Mouse (Mus musculus) kidney, postnatal 14 days (tissue): Measurements from ENCODE around the gene Gm37240.

ENCODE experiments used
- DNase-seq: peaks from one replicate; pipeline ENCODE4 v3.0.0; 2022; ENCODE audit warnings: mixed read lengths

Gene Gm37240

DNA sequence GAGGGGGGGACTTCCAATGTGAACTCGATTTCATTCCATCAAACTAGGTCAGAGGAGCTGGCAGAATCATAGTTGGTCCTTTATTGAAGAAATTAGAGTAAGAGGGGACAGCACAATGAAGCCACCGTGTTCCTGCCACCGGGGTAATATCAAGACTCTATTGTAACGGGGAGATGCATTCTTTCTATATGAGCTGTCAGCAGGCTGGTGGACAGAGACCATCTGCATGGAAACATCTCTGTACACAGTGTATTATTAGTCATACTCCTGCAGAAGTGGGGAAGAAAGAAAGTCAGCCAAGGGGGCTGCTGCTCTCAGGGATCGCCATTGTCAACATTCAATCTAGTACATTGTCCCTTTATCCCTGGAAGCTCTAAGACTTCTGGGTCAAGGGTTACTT, 665.3 kb downstream of the Gm37240 start:
- DNase-seq: no peak

DNA sequence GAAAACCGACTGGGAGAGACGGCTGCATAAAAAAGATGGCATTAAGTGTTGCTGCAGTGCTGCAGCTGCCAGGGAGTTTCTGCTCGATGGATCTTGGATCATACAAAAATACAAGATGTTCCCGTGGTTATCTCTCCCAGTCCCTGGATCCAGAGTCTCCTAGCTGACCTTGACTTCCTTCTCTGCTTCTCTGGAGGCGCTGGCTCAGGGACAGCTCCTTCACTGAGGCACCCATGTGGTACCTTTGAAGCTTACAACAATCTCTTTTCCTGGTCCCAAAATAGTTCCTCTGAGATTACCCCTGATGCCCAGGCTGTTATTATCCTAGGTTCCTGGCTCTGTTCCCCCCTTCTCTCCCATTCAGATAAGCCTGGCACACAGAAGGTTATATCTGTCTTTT, 672.4 kb downstream of the Gm37240 start:
- DNase-seq: no peak

- no peak for DNase-seq
Observed at GRCm38 (mm10) chr3:85212751-85213350, 674.5 kb downstream of the Gm37240 start.

DNA sequence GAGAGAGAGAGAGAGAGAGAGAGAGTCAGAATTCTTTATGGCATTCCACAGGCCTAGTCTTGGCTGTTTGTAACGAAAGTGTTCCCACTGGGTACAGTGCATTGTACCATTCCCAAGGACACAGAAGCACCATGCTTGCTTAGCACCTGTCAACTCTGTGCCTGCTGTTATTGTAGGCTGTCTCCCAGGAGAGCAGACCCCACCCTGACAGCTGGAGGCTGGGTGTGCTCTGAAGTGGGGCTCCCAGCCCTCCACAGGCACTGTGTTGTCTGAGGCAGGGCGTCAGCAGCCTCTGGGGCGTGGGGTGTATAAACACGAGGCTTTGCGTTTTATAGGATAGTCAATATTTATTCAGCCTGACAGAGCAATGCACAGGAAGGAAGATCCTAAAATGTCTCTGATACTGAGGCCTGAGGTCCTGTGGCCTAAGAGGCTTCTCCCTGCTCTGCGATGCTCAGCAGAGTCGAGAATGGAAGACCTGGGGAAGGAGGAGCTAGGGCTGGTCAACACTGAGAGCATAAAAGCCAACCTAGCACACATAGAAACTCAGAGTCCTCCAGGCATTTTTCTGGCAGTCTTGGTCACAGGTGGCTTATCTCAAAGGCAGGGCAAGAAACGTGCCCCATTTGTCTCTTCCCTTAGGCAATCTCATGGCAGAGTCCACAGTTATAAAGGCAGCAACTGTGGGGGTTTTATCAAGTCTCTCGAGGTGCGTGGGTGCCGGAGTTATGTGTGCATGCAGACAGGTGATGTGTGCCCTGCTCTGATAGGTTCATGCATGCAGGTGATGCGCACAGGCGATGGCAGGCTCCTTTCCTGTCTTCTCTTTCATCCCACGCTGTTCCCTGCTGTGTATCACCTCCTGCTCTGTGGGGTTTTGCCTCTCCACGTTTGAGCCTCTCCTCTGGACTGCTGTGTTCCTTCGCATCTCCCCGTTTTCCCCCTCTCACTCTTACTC, 677.2 kb downstream of the Gm37240 start:
- DNase-seq: no peak

GRCm38 (mm10) chr3:85206475-85206874, 680.8 kb downstream of the Gm37240 start:
- DNase-seq: no peak

GRCm38 (mm10) chr3:85205911-85206310, 681.4 kb downstream of the Gm37240 start:
- no peak for DNase-seq

- DNase-seq: no peak
Observed at GRCm38 (mm10) chr3:85203659-85204058, 683.7 kb downstream of the Gm37240 start.

- DNase-seq: no peak
Observed at GRCm38 (mm10) chr3:85202726-85203125, 684.6 kb downstream of the Gm37240 start.

GRCm38 (mm10) chr3:85201785-85202184, 685.5 kb downstream of the Gm37240 start:
- no peak for DNase-seq

DNA sequence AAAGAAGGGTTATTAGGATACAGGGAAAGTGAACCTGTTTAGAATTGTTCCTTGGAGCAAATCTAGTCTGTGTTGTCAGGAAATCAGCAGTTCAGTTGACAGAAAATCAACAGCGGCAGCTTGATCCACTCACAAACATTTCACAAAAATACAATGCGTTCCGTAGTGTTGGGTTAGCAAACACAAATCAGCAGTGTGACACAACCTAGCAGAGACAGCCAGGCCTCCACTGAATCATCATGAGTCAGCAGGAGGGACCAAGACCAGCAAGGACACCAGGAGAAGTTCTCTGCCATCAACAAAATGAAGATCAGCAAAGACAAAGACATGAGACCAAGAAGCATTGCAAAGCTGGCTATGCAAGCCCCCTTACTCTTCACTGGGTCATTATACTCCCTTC, 688.8 kb downstream of the Gm37240 start:
- DNase-seq: no peak

DNA sequence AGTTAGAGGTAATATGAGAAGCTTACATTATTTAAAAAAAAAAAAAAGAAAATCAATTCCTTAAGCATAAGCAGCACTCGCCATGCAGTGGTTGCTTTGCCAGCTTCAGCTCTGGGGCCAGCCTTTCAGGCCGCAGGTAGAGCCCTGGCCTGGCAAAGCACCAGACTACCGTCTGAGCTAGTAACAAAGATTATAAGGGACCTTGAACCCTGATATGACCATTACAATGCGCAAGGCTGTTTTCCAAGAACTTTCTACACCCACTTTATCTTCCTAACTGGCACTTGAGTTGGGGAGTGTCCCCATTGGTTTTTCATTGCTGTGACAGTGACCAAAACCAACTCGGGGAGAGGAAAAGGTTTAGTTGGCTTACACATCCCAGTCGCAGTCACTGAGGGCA, 690.2 kb downstream of the Gm37240 start:
- DNase-seq: no peak

DNA sequence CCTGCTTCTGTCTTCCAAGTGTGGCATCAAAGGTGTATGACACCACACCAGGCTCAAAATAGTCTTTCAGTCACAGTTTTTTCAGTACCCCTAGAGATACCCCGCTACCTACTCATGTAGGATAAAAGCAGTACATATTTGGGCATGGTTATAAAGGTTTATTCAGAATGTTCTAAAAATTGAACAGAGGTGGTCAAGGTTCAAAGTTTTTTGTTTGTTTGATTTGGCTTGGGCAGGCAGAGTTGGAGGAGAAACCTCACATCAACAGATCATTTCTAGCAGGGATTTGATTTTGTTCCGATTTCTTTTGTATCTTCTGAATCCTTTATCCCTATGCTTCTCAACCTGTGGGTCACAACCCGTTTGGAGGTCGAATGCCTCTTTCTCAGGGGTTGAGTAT, 690.7 kb downstream of the Gm37240 start:
- DNase-seq: no peak

DNA sequence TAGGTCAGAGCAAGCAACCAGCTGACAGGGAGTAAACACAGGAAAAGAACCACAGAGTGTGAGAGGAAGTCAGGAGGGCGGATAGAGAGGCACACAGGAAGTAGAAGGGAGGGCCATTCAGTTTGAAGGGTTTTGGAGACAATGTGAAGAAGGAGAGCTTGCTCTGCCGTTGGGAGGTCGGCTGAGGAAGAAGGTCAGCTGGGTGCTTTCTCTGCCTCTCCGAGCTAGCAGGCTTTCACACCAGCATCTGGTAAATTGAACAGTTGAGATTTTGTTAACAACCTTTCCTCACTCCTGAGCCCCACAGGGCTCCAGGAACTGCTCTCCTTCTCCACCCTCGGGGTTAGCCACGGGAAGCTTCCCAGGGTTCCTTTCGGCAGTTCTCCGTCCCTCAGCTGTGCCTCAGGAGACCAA, 692.2 kb downstream of the Gm37240 start:
- peak; percentile 14 for DNase-seq

GRCm38 (mm10) chr3:85189791-85190190, 697.5 kb downstream of the Gm37240 start:
- no peak for DNase-seq

GRCm38 (mm10) chr3:85188364-85188763, 699.0 kb downstream of the Gm37240 start:
- no peak for DNase-seq

DNA sequence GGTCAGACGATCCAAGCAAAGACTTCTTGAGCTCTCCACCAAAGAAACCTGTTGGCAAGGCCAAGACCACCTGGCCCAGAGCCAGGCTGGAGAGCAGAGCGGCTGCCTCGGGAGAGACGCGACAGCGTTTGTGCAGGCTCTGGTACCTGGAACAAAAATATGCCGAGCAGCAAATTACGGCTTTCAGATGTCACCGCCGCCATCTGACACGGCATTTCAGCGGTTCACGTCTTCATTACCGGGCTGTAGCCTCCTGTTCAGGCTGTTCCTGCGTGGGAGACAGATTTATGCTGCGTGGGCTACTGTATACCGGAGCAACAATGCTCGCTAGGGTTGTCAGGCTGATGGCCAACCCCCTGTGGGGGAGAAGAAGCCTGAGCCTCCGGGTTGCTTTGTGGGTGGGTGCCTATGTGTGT, 700.6 kb downstream of the Gm37240 start:
- DNase-seq: peak; percentile 25

DNA sequence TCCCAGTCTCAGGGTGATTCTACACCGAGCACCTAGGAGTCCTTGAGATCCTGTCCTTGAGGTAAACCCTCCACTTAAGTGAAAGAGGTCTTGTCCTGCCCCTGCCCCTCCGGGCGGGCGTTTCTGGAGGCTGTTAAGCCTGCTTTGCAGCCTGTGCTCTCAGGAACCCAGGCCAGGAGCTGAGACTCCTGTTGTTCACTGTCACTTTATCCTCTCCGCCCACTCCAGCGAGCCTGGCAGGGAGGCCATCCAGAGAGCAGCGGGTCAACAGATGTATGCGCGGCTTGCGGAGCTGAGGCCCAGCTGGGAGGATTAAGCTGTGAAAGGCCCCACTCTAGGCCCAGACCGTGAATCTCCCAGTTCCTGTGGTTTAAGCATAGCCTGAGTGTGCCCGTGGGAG, 701.5 kb downstream of the Gm37240 start:
- DNase-seq: peak; percentile 10

DNA sequence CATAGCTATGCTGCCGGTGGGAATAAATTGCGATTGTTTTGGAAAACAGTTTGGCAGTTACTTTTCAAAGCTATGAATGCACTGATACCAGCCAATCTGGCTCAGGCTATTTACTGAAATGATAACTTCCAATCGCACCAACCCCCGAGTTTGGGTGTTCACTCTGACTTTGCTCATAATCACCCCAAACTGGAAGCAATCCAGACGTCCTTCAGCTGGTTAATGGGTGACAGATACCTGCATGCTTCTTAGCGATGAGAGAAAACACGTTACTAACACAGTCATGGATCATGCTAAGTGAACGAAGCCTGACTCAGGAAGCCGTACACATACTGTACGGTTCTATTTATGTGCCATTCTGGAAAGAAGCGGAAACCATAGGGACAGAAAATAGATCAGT, 702.4 kb downstream of the Gm37240 start:
- DNase-seq: peak; percentile 10

- DNase-seq: no peak
Observed at GRCm38 (mm10) chr3:85184151-85184550, 703.2 kb downstream of the Gm37240 start.

DNA sequence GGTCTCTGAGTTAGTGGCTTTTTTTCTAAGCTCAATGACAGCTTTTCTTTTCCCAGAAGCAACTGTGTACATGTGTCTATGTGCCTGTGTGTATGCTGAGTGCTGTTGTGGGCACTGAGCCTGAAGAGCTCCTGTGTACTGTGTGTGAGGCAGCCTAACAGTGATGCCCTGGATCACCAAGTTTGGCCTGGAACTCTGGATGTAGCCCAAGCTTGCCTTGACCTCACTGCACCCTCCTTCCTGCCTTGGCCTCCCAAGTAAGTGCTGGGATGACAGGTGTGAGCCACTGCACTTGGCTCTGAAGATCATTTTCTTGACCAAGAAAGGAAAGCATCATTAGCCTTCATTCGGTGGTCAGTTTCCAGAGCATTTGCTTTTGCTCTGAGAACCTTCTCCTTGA, 710.6 kb downstream of the Gm37240 start:
- DNase-seq: no peak

DNA sequence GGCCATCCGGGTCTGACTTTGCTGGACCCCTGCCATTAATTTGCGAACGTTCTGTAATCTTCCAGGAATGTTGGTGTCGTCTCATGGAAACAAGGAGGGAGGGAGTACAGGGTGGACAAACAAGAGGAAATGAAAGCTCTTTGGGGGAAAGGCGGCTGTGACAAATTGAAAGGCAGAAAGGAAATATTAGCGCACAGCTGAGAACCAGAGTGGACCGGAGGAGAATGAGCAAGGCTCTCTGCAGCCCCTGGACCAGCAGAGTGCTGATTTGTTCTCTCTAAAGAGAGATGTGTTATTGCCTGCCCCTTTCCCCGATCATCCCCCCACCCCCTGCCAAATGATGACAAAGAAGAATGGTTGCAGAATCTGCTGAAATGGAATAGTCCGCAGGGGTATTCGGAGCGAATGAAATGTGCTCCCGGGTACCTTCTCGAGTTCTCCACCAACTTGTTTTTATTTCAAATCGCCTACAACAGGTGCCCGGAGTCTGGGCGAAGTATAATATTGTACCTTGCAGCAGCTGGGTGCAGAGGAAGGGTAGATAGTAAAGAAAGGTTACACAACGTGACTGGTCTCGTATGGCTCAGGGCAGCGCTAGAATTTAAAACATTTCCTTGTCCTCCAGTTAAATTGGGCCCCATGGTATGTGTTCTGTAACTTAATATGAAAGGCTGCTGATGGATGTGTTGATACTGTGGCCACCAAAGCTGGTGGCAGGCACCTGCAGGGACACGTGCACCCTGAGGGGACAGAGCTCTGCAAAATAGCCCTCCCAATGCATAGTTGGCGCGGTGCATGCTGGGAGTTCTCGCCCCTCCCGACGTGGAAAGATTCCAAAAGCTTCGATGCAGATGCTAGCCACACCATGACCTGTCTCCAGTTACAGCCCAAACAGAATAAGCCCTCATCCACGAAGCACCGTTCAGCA, 712.5 kb downstream of the Gm37240 start:
- DNase-seq: peak; percentile 35

GRCm38 (mm10) chr3:85173441-85174071, 713.8 kb downstream of the Gm37240 start:
- DNase-seq: no peak

DNA sequence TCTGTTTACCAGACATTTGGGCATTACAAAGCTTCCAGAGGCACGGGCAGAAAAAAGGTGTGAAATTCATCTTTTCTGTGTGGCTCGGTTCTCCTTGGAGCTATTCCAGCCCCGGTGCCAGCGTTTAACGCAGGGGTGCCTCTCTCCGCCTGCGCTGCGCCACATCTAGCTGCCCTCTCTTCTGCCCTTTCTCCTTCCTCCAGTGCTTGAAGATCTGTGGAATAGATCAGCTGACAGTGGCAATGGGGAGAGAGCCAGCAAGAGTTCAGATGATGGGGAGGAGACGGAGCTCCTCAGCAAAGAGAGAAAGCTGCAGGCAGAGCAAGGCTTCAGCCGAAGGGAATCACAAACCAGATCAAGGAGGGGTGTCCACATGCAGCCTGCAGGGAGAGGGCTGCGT, 714.8 kb downstream of the Gm37240 start:
- no peak for DNase-seq
